Mouse (Mus musculus) testis, adult 2 months (tissue): ENCODE measurements around the gene Tex12.

Experiments
- CTCF ChIP-seq: fragments of 200-500 bp; IDR thresholded peaks from 2 replicates; pipeline ENCODE4 v1.5.1; 2012; ENCODE audit warnings: low read depth, mild to moderate bottlenecking, inconsistent platforms, low read length, moderate library complexity; ENCODE audit not compliant: control insufficient read depth, insufficient read depth, insufficient replicate concordance
- POLR2A ChIP-seq: fragments of 200-500 bp; IDR thresholded peaks from 2 replicates; pipeline ENCODE4 v1.6.1; 2012; ENCODE audit warnings: low read depth, mild to moderate bottlenecking, inconsistent platforms, low read length, moderate library complexity; ENCODE audit not compliant: control insufficient read depth

GRCm38 (mm10) chr9:50527860-50528259, 33.3 kb downstream of the Tex12 start:
- TF ChIP-seq POLR2A (no peak), CTCF (no peak)
